Mouse (Mus musculus) brain, embryonic 14.5 days (tissue): Measurements from ENCODE around the gene Mylk2. TPM values are rescaled to one million over a fixed set of nuclear protein-coding genes. Genes with fewer than 3 reads are reported as not detected.

Experiments used
- DNase-seq: peaks from one replicate; pipeline ENCODE4 v3.0.0-alpha.2; 2011; ENCODE audit warnings: low read depth
- CTCF ChIP-seq: fragments of 200-500 bp; IDR thresholded peaks from 2 replicates; pipeline ENCODE4 v1.5.1; 2012; ENCODE audit warnings: inconsistent platforms, mild to moderate bottlenecking, moderate library complexity, borderline replicate concordance; ENCODE audit not compliant: insufficient read depth, insufficient read length; ENCODE audit errors: extremely low read depth
- POLR2A ChIP-seq: fragments of 200-500 bp; IDR thresholded peaks from 2 replicates; pipeline ENCODE4 v1.6.1; 2012; ENCODE audit warnings: mild to moderate bottlenecking, inconsistent platforms, borderline replicate concordance; ENCODE audit not compliant: poor library complexity, insufficient read depth, insufficient read length, severe bottlenecking; ENCODE audit errors: extremely low read depth
- polyA plus RNA-seq: library from polyadenylated mRNA; depleted of rRNA; stranded (reverse); fragments of >200 nt; gene quantifications from 2 replicates; pipeline ENCODE4 v1.2.3, GENCODE M21; 2012; rRNA removed

The Mylk2 gene
- polyA plus RNA-seq, 1 experiment: not detected

GRCm38 (mm10) chr2:152951065-152951849, 40.1 kb downstream of the Mylk2 start, which contains the start of gene Dusp15:
Gene Dusp15 (minus strand): TSS chr2:152951698.
- DNase-seq: peak; percentile 83
- TF ChIP-seq CTCF (0 out of 2 replicates have a peak, but pooled peaks have one; percentile 2), POLR2A (peak; percentile 82)

GRCm38 (mm10) chr2:152951850-152952720, 40.9 kb downstream of the Mylk2 start:
- TF ChIP-seq POLR2A (no peak), CTCF (no peak)
- peak; percentile 52 for DNase-seq

GRCm38 (mm10) chr2:152958116-152958515, 47.0 kb downstream of the Mylk2 start:
- no peak for DNase-seq
- TF ChIP-seq CTCF: no peak
- no peak for TF ChIP-seq POLR2A

- no peak for TF ChIP-seq POLR2A
- no peak for TF ChIP-seq CTCF
- peak; percentile 95 for DNase-seq
These were observed 51.1 kb downstream of the Mylk2 start, which contains the start of gene Ttll9 for GRCm38 (mm10) chr2:152962091-152962793. Gene Ttll9 (plus strand): TSS chr2:152962485.

GRCm38 (mm10) chr2:152965555-152965954, 54.4 kb downstream of the Mylk2 start:
- TF ChIP-seq POLR2A: no peak
- TF ChIP-seq CTCF: no peak
- DNase-seq: no peak

Other genes with a start within 250 kb of the Mylk2 start
- 188 and 200 TPM in 2 replicates for gene H13, start 241.9 kb upstream of the Mylk2 start, polyA plus RNA-seq
- gene Mcts2, start 224.3 kb upstream of the Mylk2 start, polyA plus RNA-seq: 19.7 and 22.9 TPM in 2 replicates
- 126 TPM in 2 replicates for gene Id1, start 175.1 kb upstream of the Mylk2 start, polyA plus RNA-seq
- gene Cox4i2, start 157.2 kb upstream of the Mylk2 start, polyA plus RNA-seq: 4.3 and 4.8 TPM in 2 replicates
- 116 and 129 TPM in 2 replicates for gene Bcl2l1, start 79.6 kb upstream of the Mylk2 start, polyA plus RNA-seq
- 20.8 and 28.8 TPM in 2 replicates for gene Tpx2, start 63.4 kb upstream of the Mylk2 start, polyA plus RNA-seq
- 4.6 and 5.4 TPM in 2 replicates for gene Foxs1, start 21.9 kb downstream of the Mylk2 start, polyA plus RNA-seq
- gene Dusp15, start 40.3 kb downstream of the Mylk2 start, polyA plus RNA-seq: 20.6 and 23.9 TPM in 2 replicates
- gene Ttll9, start 51.1 kb downstream of the Mylk2 start, polyA plus RNA-seq: 4.5 and 5.8 TPM in 2 replicates
- gene Pdrg1, start 104.1 kb downstream of the Mylk2 start, polyA plus RNA-seq: 121 and 131 TPM in 2 replicates
- 12.0 and 18.3 TPM in 2 replicates for gene Xkr7, start 120.5 kb downstream of the Mylk2 start, polyA plus RNA-seq
- 8.3 and 8.8 TPM in 2 replicates for gene Ccm2l, start 154.6 kb downstream of the Mylk2 start, polyA plus RNA-seq
- gene Hck, start 197.1 kb downstream of the Mylk2 start, polyA plus RNA-seq: 1.6 and 2.3 TPM in 2 replicates
- gene Tm9sf4, start 250.0 kb downstream of the Mylk2 start, polyA plus RNA-seq: 52.8 and 67.5 TPM in 2 replicates